Mouse (Mus musculus) hindbrain, embryonic 13.5 days (tissue): ENCODE data around the gene Ptprj. TPM values are rescaled to one million over a fixed set of nuclear protein-coding genes. Genes with fewer than 3 reads are reported as not detected.

ENCODE experiments used
- ATAC-seq: fragments of 200-750 bp; cut with Nextera tagmentation; 2 replicates; pipeline ENCODE4 v1.8.0; 2017; ENCODE audit warnings: moderate TSS enrichment; ENCODE audit not compliant: low FRiP score
- H3K27ac ChIP-seq: fragments of 300-500 bp; sonication (generic); 2 replicates; pipeline ENCODE4 v1.5.1; 2015; ENCODE audit warnings: inconsistent platforms, mild to moderate bottlenecking, moderate library complexity
- H3K27me3 ChIP-seq: fragments of 300-500 bp; sonication (generic); 2 replicates; pipeline ENCODE4 v1.6.1; 2015; ENCODE audit warnings: mild to moderate bottlenecking, inconsistent platforms
- H3K36me3 ChIP-seq: fragments of 300-500 bp; sonication (generic); 2 replicates; pipeline ENCODE4 v1.6.1; 2015; ENCODE audit warnings: mild to moderate bottlenecking, inconsistent platforms
- H3K4me1 ChIP-seq: fragments of 300-500 bp; sonication (generic); replicated peaks from 2 replicates; pipeline ENCODE4 v1.6.1; 2015; ENCODE audit warnings: inconsistent platforms
- H3K4me2 ChIP-seq: fragments of 300-500 bp; sonication (generic); 2 replicates; pipeline ENCODE4 v1.6.1; 2015; ENCODE audit warnings: inconsistent platforms, mild to moderate bottlenecking, moderate library complexity
- H3K4me3 ChIP-seq: fragments of 300-500 bp; sonication (generic); 2 replicates; pipeline ENCODE4 v1.5.1; 2015; ENCODE audit warnings: mild to moderate bottlenecking, inconsistent platforms
- H3K9ac ChIP-seq: fragments of 300-500 bp; sonication (generic); 2 replicates; pipeline ENCODE4 v1.6.1; 2015; ENCODE audit warnings: mild to moderate bottlenecking, inconsistent platforms
- H3K9me3 ChIP-seq: fragments of 300-500 bp; sonication (generic); 2 replicates; pipeline ENCODE4 v1.6.1; 2016; ENCODE audit warnings: inconsistent platforms
- WGBS: fragments of 180-500 bp; shearing (Covaris S2); methylation state at CpG from one replicate; pipeline ENCODE4 v1.1.7; 2015; 5-methylcytosine and 5-hydroxymethylcytosine counted together
- polyA plus RNA-seq: library from polyadenylated mRNA; unstranded; fragments of >200 nt; fragmentation: Nextera tagmentation; extraction: Ambion mirVana; gene quantifications from 2 replicates; pipeline ENCODE4 v1.2.1, GENCODE M21; 2015

Gene Ptprj
- polyA plus RNA-seq, 1 experiment from 2014 or later, result 3.8 TPM

DNA sequence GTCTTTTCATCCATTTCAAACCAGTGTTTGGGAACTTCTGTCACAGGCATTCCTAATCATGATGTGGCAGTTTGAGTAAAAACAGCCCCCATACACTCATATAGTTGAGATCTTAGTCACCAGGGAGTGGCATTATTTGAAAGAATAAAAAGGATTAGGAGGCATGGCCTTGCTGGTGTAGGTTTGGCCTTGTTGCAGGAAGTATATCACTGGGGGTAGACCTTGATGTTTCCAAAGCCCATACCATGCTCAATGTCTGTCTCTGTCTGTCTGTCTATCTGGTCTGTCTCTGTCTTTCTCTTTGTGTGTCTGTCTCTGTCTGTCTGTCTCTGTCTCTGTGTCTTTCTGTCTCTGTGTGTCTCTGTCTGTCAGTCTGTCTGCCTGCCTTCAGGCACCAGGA is 79.6 kb downstream of the Ptprj start:
- Histone ChIP-seq H3K27me3 (no peaks in the 10 kb centered on the region), H3K27ac (no peak overlapping the region), H3K4me3 (no peak overlapping the region), H3K4me1 (peaks cover 11% of the 10 kb centered on the region; the same call in 1 of the 2 replicates), H3K36me3 (no peaks in the 10 kb centered on the region), H3K9ac (no peak overlapping the region), H3K9me3 (no peaks in the 10 kb centered on the region), H3K4me2 (no peak overlapping the region)
- no peak for ATAC-seq

DNA sequence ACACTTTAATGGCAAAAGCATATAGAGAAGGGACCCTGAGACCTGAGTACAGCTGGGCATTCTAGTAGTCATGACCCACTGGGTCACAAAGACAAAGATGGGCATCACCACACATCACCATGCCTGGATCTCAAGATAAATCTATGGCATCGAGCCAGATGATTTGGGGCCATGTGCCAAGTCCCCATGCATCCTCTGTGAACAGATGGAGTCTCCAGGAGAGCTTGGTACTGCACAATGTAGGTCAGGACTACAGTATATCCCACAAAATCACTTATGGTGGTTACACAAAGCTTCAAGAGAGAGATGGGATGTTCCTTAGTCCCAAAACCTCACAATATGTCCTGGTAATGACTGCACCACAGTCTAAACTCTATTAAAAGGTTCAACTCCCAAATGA is 81.4 kb downstream of the Ptprj start:
- no peaks in the 10 kb centered on the region for H3K9me3 ChIP-seq
- H3K27me3 ChIP-seq, result no peaks in the 10 kb centered on the region
- ATAC-seq, result no peak
- H3K4me3 ChIP-seq, result no peak overlapping the region
- no peaks in the 10 kb centered on the region for H3K36me3 ChIP-seq
- H3K4me2 ChIP-seq, result no peak overlapping the region
- no peak overlapping the region for H3K27ac ChIP-seq
- 72% methylated on average over 1 of the region's 1 CpGs for WGBS
- no peak overlapping the region for H3K9ac ChIP-seq
- H3K4me1 ChIP-seq, result peaks cover 10% of the 10 kb centered on the region; the same call in 1 of the 2 replicates

DNA sequence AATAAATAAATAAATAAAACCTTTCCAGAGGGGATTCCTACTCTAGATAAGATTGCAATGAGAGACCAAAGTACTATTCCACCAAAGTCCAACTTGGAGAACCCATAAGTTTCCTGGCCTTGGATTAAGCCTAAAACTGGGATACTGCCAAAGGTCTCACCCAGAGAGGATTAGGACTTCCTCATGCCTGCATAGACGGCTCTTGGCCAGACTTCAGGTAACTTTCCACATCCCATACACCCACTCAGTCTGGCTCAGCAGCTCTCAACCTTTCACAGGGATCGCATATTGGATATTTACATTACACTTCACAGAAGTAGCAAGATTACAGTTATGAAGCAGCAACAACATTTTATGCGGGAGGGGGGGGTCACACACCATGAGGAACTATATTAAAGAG is 82.9 kb downstream of the Ptprj start:
- Histone ChIP-seq H3K4me2 (no peak overlapping the region), H3K27me3 (no peaks in the 10 kb centered on the region), H3K4me3 (no peak overlapping the region), H3K9me3 (no peaks in the 10 kb centered on the region), H3K9ac (no peak overlapping the region), H3K27ac (no peak overlapping the region), H3K4me1 (peaks cover 10% of the 10 kb centered on the region; the same call in 1 of the 2 replicates), H3K36me3 (no peaks in the 10 kb centered on the region)
- no peak for ATAC-seq
- 92% methylated on average over 3 of the region's 3 CpGs for WGBS

DNA sequence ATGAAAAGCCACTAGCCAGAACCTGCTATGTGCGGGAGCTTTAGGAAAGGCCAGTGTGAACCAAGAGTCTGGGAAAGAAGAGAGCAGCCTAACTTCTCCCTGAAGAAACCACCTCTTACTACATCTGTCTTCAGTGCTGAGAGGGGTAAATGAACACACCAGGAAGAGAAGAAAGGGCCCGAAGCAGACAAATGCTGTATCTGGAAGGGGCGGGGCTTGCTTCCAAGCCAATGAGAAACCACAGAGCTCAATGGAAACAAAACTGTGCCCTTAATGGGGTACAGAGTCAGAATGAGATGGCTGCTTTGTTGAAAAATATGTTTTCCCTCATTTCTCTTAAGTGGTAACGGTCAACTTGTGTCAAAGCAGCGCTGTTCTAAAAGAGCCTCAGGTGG is 83.8 kb downstream of the Ptprj start:
- H3K4me2 ChIP-seq, result no peak overlapping the region
- H3K4me3 ChIP-seq, result no peak overlapping the region
- peaks cover 10% of the 10 kb centered on the region; the same call in 1 of the 2 replicates for H3K4me1 ChIP-seq
- 81% methylated on average over 5 of the region's 5 CpGs for WGBS
- no peaks in the 10 kb centered on the region for H3K36me3 ChIP-seq
- ATAC-seq, result no peak
- no peaks in the 10 kb centered on the region for H3K27me3 ChIP-seq
- H3K27ac ChIP-seq, result no peak overlapping the region
- no peak overlapping the region for H3K9ac ChIP-seq
- no peaks in the 10 kb centered on the region for H3K9me3 ChIP-seq

- no peak for ATAC-seq
- Histone ChIP-seq H3K4me2 (no peak overlapping the region), H3K4me3 (no peak overlapping the region), H3K4me1 (peaks cover 10% of the 10 kb centered on the region; the same call in 1 of the 2 replicates), H3K27me3 (no peaks in the 10 kb centered on the region), H3K9ac (no peak overlapping the region), H3K36me3 (no peaks in the 10 kb centered on the region), H3K27ac (no peak overlapping the region), H3K9me3 (no peaks in the 10 kb centered on the region)
- 89% methylated on average over 4 of the region's 4 CpGs for WGBS
Measured at GRCm38 (mm10) chr2:90496012-90496679, 84.3 kb downstream of the Ptprj start.

- WGBS, result 57% methylated on average over 13 of the region's 13 CpGs
- Histone ChIP-seq H3K9me3 (no peaks in the 10 kb centered on the region), H3K4me3 (no peak overlapping the region), H3K36me3 (no peaks in the 10 kb centered on the region), H3K9ac (no peak overlapping the region), H3K4me2 (no peak overlapping the region), H3K27me3 (no peaks in the 10 kb centered on the region), H3K4me1 (peaks cover 11% of the 10 kb centered on the region), H3K27ac (no peak overlapping the region)
- ATAC-seq, result no peak
Measured at GRCm38 (mm10) chr2:90490279-90491046, 90.0 kb downstream of the Ptprj start.

DNA sequence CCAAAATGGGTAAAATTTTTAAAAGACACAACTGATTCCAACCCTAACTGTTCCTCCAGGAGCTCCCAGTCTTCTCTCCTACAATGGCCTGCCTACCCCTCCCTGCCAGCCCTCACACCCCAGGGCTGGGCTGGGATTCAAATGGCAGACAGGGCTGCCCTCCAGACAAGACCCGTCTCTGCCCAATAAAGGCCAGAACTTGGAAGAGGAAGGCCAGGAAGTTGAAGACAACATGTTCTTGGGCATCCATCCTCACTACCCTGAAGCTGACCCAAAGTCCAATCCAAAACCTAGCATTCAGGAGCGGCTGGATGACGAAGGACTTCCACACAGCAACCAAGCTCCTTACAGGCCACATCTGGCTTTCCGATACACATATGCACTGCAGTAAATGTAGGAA is 90.6 kb downstream of the Ptprj start:
- H3K4me2 ChIP-seq, result no peak overlapping the region
- no peaks in the 10 kb centered on the region for H3K27me3 ChIP-seq
- no peak overlapping the region for H3K9ac ChIP-seq
- 0 out of 2 replicates have a peak overlapping the region, but pooled peaks have one; percentile 14 for H3K27ac ChIP-seq
- no peaks in the 10 kb centered on the region for H3K9me3 ChIP-seq
- WGBS, result 81% methylated on average over 4 of the region's 4 CpGs
- no peak for ATAC-seq
- H3K36me3 ChIP-seq, result no peaks in the 10 kb centered on the region
- peaks cover 11% of the 10 kb centered on the region for H3K4me1 ChIP-seq
- no peak overlapping the region for H3K4me3 ChIP-seq

DNA sequence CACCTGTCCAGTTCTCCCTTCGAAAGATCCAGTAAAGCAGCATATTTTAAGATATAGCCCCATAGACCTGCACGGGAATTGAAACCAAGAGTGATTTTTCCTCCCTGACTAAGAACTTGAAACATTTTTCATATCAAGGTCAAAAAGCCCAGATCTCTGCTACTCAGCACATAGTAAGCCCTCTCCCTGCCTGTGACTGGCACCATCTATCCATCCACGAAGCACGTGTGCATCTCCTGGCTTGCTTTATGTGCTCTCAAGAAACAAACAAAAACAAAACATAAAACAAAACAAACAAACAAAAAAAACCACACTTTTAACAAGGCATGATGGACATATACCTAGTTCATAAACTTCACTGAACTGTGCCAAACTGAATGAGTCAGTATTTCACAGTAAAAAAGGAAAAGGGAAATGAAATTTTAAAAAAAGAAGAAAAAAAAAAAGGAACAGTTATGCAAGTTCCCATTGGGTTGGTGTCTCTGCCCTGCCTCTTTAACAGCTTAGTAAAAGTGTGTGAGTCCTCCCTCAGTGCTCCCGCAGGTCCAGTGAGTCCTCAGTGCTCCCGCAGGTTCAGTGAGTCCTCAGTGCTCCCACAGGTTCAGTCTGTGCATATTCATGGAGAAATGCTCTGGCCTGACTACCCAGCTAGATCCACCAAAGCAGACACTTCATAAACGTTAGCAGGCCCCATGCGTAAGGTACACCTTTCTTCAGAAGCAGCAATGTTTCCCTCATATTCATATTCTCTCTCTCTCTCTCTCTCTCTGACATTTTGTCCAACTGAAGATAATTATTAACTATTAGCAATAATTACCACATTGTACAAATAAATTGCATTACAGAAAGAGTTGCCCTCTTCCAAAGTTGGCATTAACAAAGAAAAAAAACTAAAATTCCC is 91.5 kb downstream of the Ptprj start:
- Histone ChIP-seq H3K4me1 (peaks cover 11% of the 10 kb centered on the region), H3K4me3 (no peak overlapping the region), H3K9ac (no peak overlapping the region), H3K27ac (no peak overlapping the region), H3K4me2 (no peak overlapping the region), H3K9me3 (no peaks in the 10 kb centered on the region), H3K27me3 (no peaks in the 10 kb centered on the region), H3K36me3 (no peaks in the 10 kb centered on the region)
- WGBS, result 94% methylated on average over 8 of the region's 8 CpGs
- ATAC-seq, result no peak

GRCm38 (mm10) chr2:90487471-90488238 is 92.8 kb downstream of the Ptprj start:
- H3K9me3 ChIP-seq, result no peaks in the 10 kb centered on the region
- no peaks in the 10 kb centered on the region for H3K27me3 ChIP-seq
- 94% methylated on average over 11 of the region's 11 CpGs for WGBS
- no peak overlapping the region for H3K9ac ChIP-seq
- no peak for ATAC-seq
- H3K36me3 ChIP-seq, result no peaks in the 10 kb centered on the region
- H3K4me1 ChIP-seq, result peaks cover 11% of the 10 kb centered on the region
- no peak overlapping the region for H3K4me3 ChIP-seq
- H3K27ac ChIP-seq, result no peak overlapping the region
- H3K4me2 ChIP-seq, result no peak overlapping the region

- Histone ChIP-seq H3K9ac (no peak overlapping the region), H3K4me1 (peaks cover 11% of the 10 kb centered on the region), H3K27me3 (no peaks in the 10 kb centered on the region), H3K9me3 (no peaks in the 10 kb centered on the region), H3K36me3 (no peaks in the 10 kb centered on the region), H3K4me2 (no peak overlapping the region), H3K4me3 (no peak overlapping the region), H3K27ac (no peak overlapping the region)
- 79% methylated on average over 3 of the region's 3 CpGs for WGBS
- no peak for ATAC-seq
Measured at GRCm38 (mm10) chr2:90486226-90486755, 94.2 kb downstream of the Ptprj start.

DNA sequence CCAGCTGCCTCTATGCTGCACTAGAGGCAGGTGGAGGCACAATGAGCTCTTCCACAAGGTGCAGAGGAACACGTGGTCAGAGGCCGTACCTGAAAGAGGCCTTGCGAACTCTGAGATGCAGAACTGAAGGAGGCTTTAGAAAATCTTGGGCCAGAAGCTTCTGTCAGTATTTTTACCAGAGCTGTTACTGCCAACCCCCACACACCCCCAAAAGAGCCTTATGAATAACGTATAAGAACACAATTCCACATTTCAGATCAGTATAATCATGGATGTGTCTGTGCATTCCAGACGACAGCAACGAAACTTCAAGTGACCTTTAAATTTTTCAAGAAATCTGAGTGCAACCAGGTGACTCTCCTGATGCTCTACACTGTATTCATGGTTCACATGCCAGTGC is 98.9 kb downstream of the Ptprj start:
- no peak overlapping the region for H3K4me3 ChIP-seq
- no peaks in the 10 kb centered on the region for H3K27me3 ChIP-seq
- H3K4me1 ChIP-seq, result peaks cover 8% of the 10 kb centered on the region
- H3K9ac ChIP-seq, result no peak overlapping the region
- H3K27ac ChIP-seq, result no peak overlapping the region
- H3K4me2 ChIP-seq, result no peak overlapping the region
- no peaks in the 10 kb centered on the region for H3K9me3 ChIP-seq
- WGBS, result 92% methylated on average over 6 of the region's 6 CpGs
- H3K36me3 ChIP-seq, result no peaks in the 10 kb centered on the region
- no peak for ATAC-seq
